Mouse (Mus musculus): ENCODE results near the gene Flad1. TPM values are rescaled to one million over a fixed set of nuclear protein-coding genes. Genes with fewer than 3 reads are reported as not detected.

Flad1 gene
- 2.1 and 6.3 TPM in 2 replicates for total RNA-seq (2015; ENCODE audit: low replicate concordance)
- total RNA-seq (2017; ENCODE audit: low replicate concordance): 1.8 and 3.1 TPM in 2 replicates

- ATAC-seq (replicated peaks; ENCODE audit: low FRiP score, poor library complexity, severe bottlenecking): peak; percentile 99
These were observed at the start of gene Flad1 for GRCm38 (mm10) chr3:89411490-89412393. Gene Flad1 (minus strand): TSS chr3:89411870.

DNA sequence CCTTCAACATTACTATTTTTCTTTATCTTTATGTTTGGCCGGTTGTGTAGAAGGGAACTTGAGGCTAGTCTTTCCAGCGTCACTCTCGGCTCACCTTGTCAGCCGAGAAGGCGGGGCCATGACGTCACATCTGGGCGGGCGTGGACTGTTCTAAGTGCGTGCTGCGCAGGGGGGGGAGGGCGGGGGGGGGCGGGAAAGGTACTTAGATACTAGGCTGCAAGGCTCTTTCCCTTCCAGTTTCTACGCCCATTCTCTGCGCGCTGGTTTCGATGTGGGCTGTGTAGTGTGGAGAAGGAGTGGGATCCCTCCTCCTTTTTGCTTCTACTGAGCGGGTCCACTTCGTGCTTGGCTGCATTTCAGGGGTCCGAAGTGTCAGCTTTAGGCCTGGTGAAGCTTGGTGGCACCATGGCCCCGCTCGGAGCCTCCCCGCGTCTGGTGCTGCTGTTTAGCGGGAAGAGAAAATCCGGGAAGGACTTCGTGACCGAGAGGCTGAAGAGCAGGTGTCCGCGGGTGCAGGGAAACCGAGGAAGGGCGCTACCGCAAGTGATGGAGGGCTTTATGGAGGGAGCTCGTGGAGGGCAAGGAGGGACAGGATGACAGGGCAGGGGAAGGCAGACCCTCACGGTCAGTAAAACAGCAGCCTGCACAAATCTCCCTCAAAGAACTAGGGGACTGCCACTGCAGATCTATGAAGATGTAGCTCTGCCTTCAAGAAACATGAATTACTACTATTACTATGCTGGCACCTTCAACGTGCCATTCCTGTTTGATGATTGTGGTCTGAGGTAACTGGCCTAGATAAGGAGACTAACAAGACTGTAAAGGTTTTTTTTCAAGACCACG lies 47.5 kb upstream of the Flad1 start:
- ATAC-seq (replicated peaks; ENCODE audit: low FRiP score, poor library complexity, severe bottlenecking): peak; percentile 85

- peak; percentile 64 for ATAC-seq (replicated peaks; ENCODE audit: low FRiP score, poor library complexity, severe bottlenecking)
These were observed 46.8 kb upstream of the Flad1 start for GRCm38 (mm10) chr3:89458372-89458964.

DNA sequence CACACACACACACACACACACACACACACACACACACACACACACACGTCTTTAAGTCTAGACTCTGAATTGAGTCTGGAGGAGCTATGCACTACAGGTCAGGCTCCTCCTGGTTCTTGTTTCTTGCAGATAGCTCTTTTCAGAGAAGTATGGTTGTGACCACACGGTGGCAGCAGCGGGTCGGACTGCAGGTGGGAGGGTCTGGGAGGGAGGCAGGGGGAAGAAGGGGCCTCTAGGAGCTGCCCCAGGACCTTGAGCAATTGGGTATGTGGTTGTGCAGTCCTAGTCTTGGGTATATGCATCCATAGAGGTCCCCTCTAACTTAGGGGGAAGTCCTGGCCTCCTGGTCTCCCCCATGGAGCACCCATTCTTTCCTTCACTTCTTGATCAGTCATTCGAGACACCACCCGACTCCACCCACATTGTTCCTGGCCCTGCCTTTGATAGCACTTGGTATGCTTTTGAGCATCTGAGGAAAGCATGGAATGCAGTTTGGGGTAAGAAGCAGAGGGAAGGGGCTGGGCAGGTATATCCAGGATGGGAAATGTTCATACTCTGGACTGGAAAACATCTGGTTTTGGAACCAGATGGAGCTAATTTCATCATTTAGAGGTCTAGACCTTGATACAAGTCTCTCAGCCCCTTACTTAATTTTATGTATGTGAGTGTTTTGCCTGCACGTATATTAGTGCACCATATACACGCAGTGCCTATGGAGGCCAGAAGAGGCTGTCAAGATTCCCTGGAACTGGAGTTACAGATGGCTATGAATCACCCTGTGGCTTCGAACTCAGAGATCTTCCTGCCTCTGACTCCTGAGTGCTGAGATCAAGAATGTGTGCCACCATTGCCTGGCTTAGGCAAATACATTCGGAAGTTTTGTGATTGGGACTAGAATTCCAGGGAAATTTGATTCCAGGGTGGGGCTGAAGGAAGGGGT lies 45.3 kb upstream of the Flad1 start:
- peak; percentile 65; the same call in 1 of the 2 replicates for ATAC-seq (replicated peaks; ENCODE audit: low FRiP score, poor library complexity, severe bottlenecking)

DNA sequence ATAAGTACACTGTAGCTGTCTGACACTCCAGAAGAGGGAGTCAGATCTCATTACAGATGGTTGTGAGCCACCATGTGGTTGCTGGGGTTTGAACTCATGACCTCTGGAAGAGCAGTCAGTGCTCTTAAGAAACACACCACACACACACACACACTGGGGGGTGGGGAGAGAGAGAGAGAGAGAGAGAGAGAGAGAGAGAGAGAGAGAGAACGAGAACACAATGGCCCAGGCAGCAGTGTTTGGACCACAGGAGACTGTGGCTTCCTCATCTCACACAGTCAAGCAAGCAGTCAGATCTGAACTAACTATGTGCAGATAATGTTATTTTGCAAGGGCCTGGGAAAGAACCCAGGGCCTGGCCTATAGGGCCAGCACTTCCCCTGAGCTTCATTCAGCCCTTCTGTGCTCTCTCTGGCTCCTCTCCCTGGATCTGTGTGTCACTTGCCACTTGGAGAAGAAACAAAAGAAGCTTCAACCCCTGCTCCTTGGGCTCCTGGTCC lies 44.2 kb upstream of the Flad1 start:
- no peak for ATAC-seq (replicated peaks; ENCODE audit: low FRiP score, poor library complexity, severe bottlenecking)

DNA sequence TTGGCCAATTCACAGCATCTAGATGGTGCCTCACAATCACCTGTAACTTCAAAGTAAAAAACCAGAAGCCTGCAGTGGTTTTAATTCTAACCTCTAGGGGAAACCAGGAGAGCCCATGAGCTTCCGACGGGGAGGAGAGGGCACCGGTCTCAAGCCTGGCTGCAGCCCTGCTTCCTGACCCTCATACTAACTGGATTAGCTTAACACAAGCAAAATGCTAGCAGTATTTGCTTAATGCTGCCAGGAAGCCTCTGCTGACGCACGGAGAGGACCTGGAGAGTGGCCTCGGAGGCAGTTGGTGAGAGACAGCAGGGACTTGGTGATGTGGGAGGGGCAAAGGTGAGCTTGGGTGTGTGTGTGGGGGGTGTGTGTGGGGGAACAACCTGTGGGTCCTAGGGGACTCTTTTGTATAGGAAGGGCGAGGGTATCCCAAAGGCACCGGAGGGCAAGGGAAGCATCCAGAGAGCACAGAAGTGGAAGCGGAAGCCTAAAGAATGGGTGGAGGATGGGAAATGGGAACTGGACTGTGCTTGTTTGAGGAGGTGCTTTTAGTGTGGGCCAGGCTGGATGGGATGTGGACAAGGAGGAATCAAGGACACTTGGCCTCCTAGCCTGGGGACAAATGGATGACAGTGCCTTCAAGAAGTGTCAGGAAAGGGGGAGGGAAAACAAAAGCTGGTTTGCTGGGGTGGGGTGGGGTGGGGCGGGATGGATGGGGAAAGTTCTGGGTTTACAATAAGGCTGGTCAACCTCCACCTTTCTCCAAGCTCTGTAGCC lies 42.9 kb upstream of the Flad1 start, which contains the start of gene Pmvk:
Pmvk (plus strand) TSS at position 141 of the 777 bp plus-strand sequence.
- ATAC-seq (replicated peaks; ENCODE audit: low FRiP score, poor library complexity, severe bottlenecking): no peak

DNA sequence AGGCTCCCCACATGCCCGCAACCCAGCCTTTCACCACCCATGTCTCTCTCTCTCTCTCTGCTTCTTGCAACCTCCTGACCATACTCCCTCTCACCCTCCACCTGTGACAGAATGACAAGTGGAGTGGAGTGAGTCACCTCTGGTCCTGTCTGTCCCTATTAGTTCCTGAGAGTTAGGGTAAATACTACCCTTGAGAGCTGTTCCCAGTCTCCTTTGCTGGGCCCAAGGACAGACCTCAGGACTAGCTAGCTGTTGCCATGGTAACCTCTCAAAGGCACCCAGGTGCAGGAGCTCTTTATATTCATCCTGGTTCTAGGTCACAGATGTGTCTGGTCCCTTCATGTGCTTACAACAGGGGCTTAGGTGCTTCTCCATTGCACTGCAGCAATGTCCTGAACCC lies 40.2 kb upstream of the Flad1 start:
- no peak for ATAC-seq (replicated peaks; ENCODE audit: low FRiP score, poor library complexity, severe bottlenecking)

DNA sequence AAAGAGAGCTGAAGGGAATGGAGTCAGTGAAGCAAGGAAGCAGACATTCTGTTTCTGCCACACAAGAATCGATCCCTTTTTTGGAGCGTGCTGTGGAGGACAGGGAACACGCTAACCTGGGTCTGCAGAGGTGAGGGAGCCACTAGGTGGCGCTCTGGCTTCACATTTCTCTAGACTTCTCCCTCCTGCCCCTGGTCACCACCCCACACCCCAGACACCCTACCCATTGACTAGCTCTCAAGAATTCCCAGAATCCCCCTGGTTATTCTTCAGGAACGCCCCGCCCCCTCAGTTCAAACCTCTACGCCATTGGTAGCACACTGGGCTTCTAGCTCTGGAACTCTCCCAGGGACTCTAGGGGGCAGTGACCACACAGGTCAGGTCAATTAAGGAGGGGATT lies 37.9 kb upstream of the Flad1 start:
- ATAC-seq (replicated peaks; ENCODE audit: low FRiP score, poor library complexity, severe bottlenecking): peak; percentile 85

DNA sequence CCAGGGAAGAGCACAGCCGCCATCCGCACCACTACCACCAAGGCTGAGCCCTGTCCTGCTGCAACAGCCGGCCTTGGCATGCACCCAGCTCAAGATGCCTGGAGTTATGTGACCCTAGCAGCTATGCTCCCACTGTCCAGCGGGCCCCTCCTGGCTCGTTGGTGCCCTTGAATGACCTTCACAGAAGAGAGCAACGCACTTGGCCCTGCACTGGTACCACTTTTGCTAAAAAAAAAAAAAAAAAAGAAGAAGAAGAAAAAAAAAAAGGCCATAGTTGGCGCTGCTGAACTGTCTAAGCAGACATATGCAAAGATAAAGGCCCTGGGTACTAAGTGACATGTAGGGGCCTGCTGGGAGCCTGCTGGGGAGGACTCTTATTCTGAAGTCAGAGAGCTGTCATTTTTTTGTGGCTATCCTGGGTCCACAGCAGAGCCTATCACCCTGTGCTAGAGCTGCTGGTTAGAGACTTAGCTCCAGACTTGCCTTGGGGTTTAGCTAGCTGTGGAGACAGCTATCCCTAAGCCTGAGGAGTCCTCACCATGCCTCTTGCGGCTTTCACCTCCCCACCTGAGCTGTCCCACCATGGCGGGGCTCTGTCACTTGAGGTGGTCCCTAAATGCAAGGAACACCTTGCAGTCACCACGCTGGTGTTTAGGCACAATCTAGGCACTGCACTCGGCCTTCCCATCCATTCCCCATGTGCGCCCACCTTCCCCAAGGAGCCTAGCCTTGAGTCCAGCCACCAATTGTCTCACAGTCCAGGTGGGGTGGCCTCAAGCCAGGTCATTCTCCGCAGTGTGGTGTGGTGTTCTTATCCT lies 37.3 kb upstream of the Flad1 start:
- ATAC-seq (replicated peaks; ENCODE audit: low FRiP score, poor library complexity, severe bottlenecking): peak; percentile 70

GRCm38 (mm10) chr3:89440691-89441090 lies 29.0 kb upstream of the Flad1 start:
- no peak for ATAC-seq (replicated peaks; ENCODE audit: low FRiP score, poor library complexity, severe bottlenecking)

DNA sequence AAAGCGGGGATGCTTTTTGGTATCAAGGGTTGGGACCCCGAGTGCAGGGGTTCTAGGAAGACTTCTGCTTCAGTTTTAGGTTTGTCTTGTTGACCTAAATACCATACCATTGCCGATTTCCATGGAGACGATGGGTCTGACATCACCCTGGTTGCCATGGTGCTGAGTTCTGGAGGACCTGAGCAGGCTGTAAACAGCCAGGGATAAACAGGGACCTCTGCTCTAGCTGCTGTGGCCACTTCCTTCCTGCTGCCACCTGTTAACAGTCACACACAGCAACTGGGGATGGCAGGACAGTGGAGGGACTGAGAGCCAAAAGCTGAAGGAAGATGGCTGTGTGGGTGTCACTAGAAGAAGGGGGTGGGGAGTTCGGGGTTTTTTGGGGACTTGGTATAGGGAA lies 25.6 kb upstream of the Flad1 start:
- ATAC-seq (replicated peaks; ENCODE audit: low FRiP score, poor library complexity, severe bottlenecking): no peak

GRCm38 (mm10) chr3:89436176-89437113 lies 24.8 kb upstream of the Flad1 start, which contains the start of gene Pbxip1:
Gene Pbxip1 (plus strand): TSS chr3:89436706.
- peak; percentile 72 for ATAC-seq (replicated peaks; ENCODE audit: low FRiP score, poor library complexity, severe bottlenecking)

- ATAC-seq (replicated peaks; ENCODE audit: low FRiP score, poor library complexity, severe bottlenecking): no peak
These were observed 23.4 kb upstream of the Flad1 start for GRCm38 (mm10) chr3:89435041-89435440.

- no peak for ATAC-seq (replicated peaks; ENCODE audit: low FRiP score, poor library complexity, severe bottlenecking)
These were observed 22.9 kb upstream of the Flad1 start for GRCm38 (mm10) chr3:89434532-89434931.

DNA sequence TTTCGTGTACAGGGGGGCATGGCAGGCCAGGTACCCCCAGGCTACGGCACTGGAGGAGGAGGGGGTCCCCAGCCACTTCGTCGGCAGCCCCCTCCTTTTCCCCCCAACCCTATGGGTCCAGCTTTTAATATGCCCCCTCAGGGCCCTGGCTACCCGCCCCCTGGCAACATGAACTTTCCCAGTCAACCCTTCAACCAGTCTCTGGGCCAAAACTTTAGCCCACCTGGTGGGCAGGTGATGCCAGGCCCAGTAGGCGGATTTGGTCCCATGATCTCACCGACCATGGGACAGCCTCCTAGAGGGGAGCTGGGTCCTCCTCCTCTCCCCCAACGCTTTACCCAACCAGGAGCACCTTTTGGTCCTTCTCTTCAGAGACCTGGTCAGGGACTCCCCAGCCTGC lies 20.9 kb upstream of the Flad1 start:
- ATAC-seq (replicated peaks; ENCODE audit: low FRiP score, poor library complexity, severe bottlenecking): no peak
